Comparison of ENCODE assay signal across 25 mouse cellular contexts in the genomic region with DNA sequence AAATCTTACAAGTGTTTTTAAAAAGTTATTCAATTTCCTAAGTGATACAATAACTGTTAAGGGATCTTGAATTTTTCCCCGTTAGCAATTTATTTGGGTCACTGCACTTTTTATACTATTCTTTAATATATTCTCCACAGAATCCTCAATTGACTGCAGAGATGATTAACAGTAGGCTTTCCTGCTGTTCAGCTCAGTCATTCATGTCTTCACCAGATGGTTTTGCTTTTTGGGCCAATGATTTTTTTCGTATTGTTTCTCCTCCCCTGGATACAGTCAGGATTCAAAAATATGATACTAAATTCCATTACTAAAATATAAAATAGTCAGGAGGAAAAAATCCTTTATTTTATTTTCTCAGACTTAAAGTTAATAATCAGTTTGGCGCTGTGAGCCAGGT.
DNase-seq lines count a peak whose midpoint lies in the region; ATAC-seq and TF ChIP-seq lines count a peak whose summit lies in the region.
"Had no signal": no experiment of that assay in that cellular context is flagged by ENCODE, and none has a peak within 500 bp of the region (broad histone marks: within the 10 kb centered on the region; RNA-seq: fewer than 3 reads in every experiment).

No protein-coding gene starts in this region.

- WGBS in hindbrain, embryonic 14.5 days, result 52% methylated on average over 3 of the region's 3 CpGs
- WGBS in hindbrain, embryonic 11.5 days, result 65% methylated on average over 3 of the region's 3 CpGs
- 16% methylated on average over 3 of the region's 3 CpGs for WGBS in limb, embryonic 14.5 days
- 79% methylated on average over 3 of the region's 3 CpGs for WGBS in liver, postnatal 0 days (ENCODE audit: insufficient replicate concordance)

- TF ChIP-seq POLR2A in limb, embryonic 14.5 days (IDR thresholded peaks at IDR 0.05; ENCODE audit: borderline replicate concordance, extremely low read depth, insufficient read depth, insufficient read length), result no peak

- H3K27me3 ChIP-seq in hindbrain, embryonic 14.5 days (ENCODE audit: control insufficient read depth, insufficient read depth, low read length), result no peaks in the 10 kb centered on the region
- H3K27me3 ChIP-seq in hindbrain, embryonic 11.5 days (ENCODE audit: control insufficient read depth, insufficient read depth, low read length), result no peaks in the 10 kb centered on the region
- no peaks in the 10 kb centered on the region for H3K27me3 ChIP-seq in limb, embryonic 14.5 days (ENCODE audit: control insufficient read depth, insufficient read depth, low read length)
- H3K27me3 ChIP-seq in liver, postnatal 0 days (ENCODE audit: insufficient read depth, low read length), result no peaks in the 10 kb centered on the region
- H3K27me3 ChIP-seq: heart, embryonic 13.5 days; hindbrain, embryonic 15.5 days; liver, embryonic 15.5 days; stomach, embryonic 15.5 days had no signal

- DNase-seq in cerebellum, adult 8-10 months, result no peak
- peak; percentile 24 for DNase-seq in hindbrain, embryonic 14.5 days (ENCODE audit: low spot score)
- DNase-seq in hindbrain, embryonic 11.5 days (ENCODE audit: low spot score), result no peak
- DNase-seq in layer of hippocampus, adult 9-11 months, result peak; percentile 2
- no peak for DNase-seq in layer of hippocampus, postnatal 36 days
- DNase-seq in limb, embryonic 14.5 days (ENCODE audit: low spot score), result no peak
- DNase-seq in liver, postnatal 0 days, result no peak
- DNase-seq: adrenal gland, adult 8-10 months; gastrocnemius, postnatal 36 days; heart, adult 2 months; heart, postnatal 14 days; kidney, postnatal 36 days; liver; thymus, adult 18-20 months; thymus, postnatal 4 days had no signal

- H3K4me1 ChIP-seq in hindbrain, embryonic 14.5 days (replicated peaks; ENCODE audit: control insufficient read depth, insufficient read depth, low read length), result no peaks in the 10 kb centered on the region
- H3K4me1 ChIP-seq in hindbrain, embryonic 11.5 days (replicated peaks; ENCODE audit: control insufficient read depth, insufficient read depth, low read length), result no peaks in the 10 kb centered on the region
- H3K4me1 ChIP-seq in limb, embryonic 14.5 days (ENCODE audit: control insufficient read depth, insufficient read depth, low read length), result no peaks in the 10 kb centered on the region
- H3K4me1 ChIP-seq in liver, postnatal 0 days (ENCODE audit: insufficient read depth), result no peaks in the 10 kb centered on the region
- H3K4me1 ChIP-seq: heart, embryonic 13.5 days; hindbrain, embryonic 15.5 days; liver, embryonic 15.5 days; stomach, embryonic 15.5 days had no signal

- no peaks in the 10 kb centered on the region for H3K9me3 ChIP-seq in hindbrain, embryonic 14.5 days (ENCODE audit: control insufficient read depth, low read length)
- no peaks in the 10 kb centered on the region for H3K9me3 ChIP-seq in hindbrain, embryonic 11.5 days (ENCODE audit: control insufficient read depth, low read length)
- H3K9me3 ChIP-seq in limb, embryonic 14.5 days (ENCODE audit: control insufficient read depth, low read length), result no peaks in the 10 kb centered on the region
- H3K9me3 ChIP-seq in liver, postnatal 0 days (ENCODE audit: low read length), result no peaks in the 10 kb centered on the region
- H3K9me3 ChIP-seq: heart, embryonic 13.5 days; hindbrain, embryonic 15.5 days; liver, embryonic 15.5 days; stomach, embryonic 15.5 days had no signal

- TF ChIP-seq CTCF in liver, postnatal 0 days (IDR thresholded peaks at IDR 0.05; ENCODE audit: low read depth), result no peak

- no peak overlapping the region for H3K4me3 ChIP-seq in hindbrain, embryonic 14.5 days (replicated peaks; ENCODE audit: low read length)
- no peak overlapping the region for H3K4me3 ChIP-seq in hindbrain, embryonic 11.5 days (ENCODE audit: low read depth, low read length)
- no peak overlapping the region for H3K4me3 ChIP-seq in limb, embryonic 14.5 days (replicated peaks; ENCODE audit: low read length)
- H3K4me3 ChIP-seq in liver, postnatal 0 days (ENCODE audit: low read depth, low read length), result no peak overlapping the region
- H3K4me3 ChIP-seq: heart, adult 2 months; heart, embryonic 13.5 days; hindbrain, embryonic 15.5 days; liver, embryonic 15.5 days; stomach, embryonic 15.5 days had no signal

- no peak for TF ChIP-seq EP300 in liver, postnatal 0 days (IDR thresholded peaks at IDR 0.05; ENCODE audit: low read depth)

- H3K36me3 ChIP-seq in hindbrain, embryonic 14.5 days (replicated peaks; ENCODE audit: control insufficient read depth, insufficient read depth), result no peaks in the 10 kb centered on the region
- no peaks in the 10 kb centered on the region for H3K36me3 ChIP-seq in hindbrain, embryonic 11.5 days (ENCODE audit: control insufficient read depth, insufficient read depth, low read length)
- no peaks in the 10 kb centered on the region for H3K36me3 ChIP-seq in limb, embryonic 14.5 days (ENCODE audit: control insufficient read depth, insufficient read depth, low read length)
- no peaks in the 10 kb centered on the region for H3K36me3 ChIP-seq in liver, postnatal 0 days (replicated peaks; ENCODE audit: insufficient read depth, low read length)
- H3K36me3 ChIP-seq: heart, embryonic 13.5 days; hindbrain, embryonic 15.5 days; liver, embryonic 15.5 days; stomach, embryonic 15.5 days had no signal

- H3K4me2 ChIP-seq in hindbrain, embryonic 14.5 days (replicated peaks), result no peak overlapping the region
- no peak overlapping the region for H3K4me2 ChIP-seq in hindbrain, embryonic 11.5 days (replicated peaks; ENCODE audit: low read depth, low read length)
- no peak overlapping the region for H3K4me2 ChIP-seq in limb, embryonic 14.5 days (replicated peaks; ENCODE audit: low read depth, low read length, severe bottlenecking)
- no peak overlapping the region for H3K4me2 ChIP-seq in liver, postnatal 0 days (ENCODE audit: low read depth, low read length)
- H3K4me2 ChIP-seq: heart, embryonic 13.5 days; hindbrain, embryonic 15.5 days; liver, embryonic 15.5 days; stomach, embryonic 15.5 days had no signal

- peak; percentile 68 for ATAC-seq in cerebellum, adult (ENCODE audit: insufficient number of reproducible peaks, low FRiP score, low TSS enrichment)
- ATAC-seq in hindbrain, embryonic 14.5 days (ENCODE audit: low FRiP score), result no peak
- ATAC-seq in hindbrain, embryonic 11.5 days (ENCODE audit: low FRiP score), result no peak
- ATAC-seq in limb, embryonic 14.5 days (ENCODE audit: low FRiP score, low read depth), result peak; percentile 30; the same call in 1 of the 2 replicates
- ATAC-seq in liver, postnatal 0 days, result no peak
- ATAC-seq: activated CD4-positive, CD25-positive, alpha-beta regulatory T cell, adult 4 months; forebrain, embryonic 16.5 days; intestine, postnatal 0 days; midbrain, embryonic 16.5 days had no signal

- no peak overlapping the region for H3K9ac ChIP-seq in hindbrain, embryonic 14.5 days
- no peak overlapping the region for H3K9ac ChIP-seq in hindbrain, embryonic 11.5 days (ENCODE audit: low read depth, low read length)
- no peak overlapping the region for H3K9ac ChIP-seq in limb, embryonic 14.5 days (ENCODE audit: low read depth, low read length, severe bottlenecking)
- no peak overlapping the region for H3K9ac ChIP-seq in liver, postnatal 0 days (replicated peaks)
- H3K9ac ChIP-seq: heart, embryonic 13.5 days; hindbrain, embryonic 15.5 days; liver, embryonic 15.5 days; stomach, embryonic 15.5 days had no signal

- no peak overlapping the region for H3K27ac ChIP-seq in hindbrain, embryonic 14.5 days
- H3K27ac ChIP-seq in hindbrain, embryonic 11.5 days (ENCODE audit: low read depth, low read length), result no peak overlapping the region
- no peak overlapping the region for H3K27ac ChIP-seq in limb, embryonic 14.5 days (replicated peaks; ENCODE audit: low read depth, low read length)
- H3K27ac ChIP-seq in liver, postnatal 0 days (ENCODE audit: low read depth), result no peak overlapping the region
- H3K27ac ChIP-seq: heart, adult 2 months; heart, embryonic 13.5 days; hindbrain, embryonic 15.5 days; liver, embryonic 15.5 days; macrophage; stomach, embryonic 15.5 days had no signal

Comparison
In these comparisons a context has a peak if more than half of its experiments do, and no peak if none do; other contexts are left out.
1. DNase-seq: peak in hindbrain, embryonic 14.5 days (single experiment) and layer of hippocampus, adult 9-11 months (single experiment); none in cerebellum, adult 8-10 months (single experiment), hindbrain, embryonic 11.5 days (single experiment), layer of hippocampus, postnatal 36 days (0 of 2), limb, embryonic 14.5 days (single experiment) and liver, postnatal 0 days (single experiment).
2. ATAC-seq: peak in cerebellum, adult (single experiment) and limb, embryonic 14.5 days (single experiment); none in hindbrain, embryonic 14.5 days (single experiment), hindbrain, embryonic 11.5 days (single experiment) and liver, postnatal 0 days (single experiment).